Mouse (Mus musculus) R1 (cell line): Measurements from ENCODE around the gene Tmem51.

ENCODE experiments used
- DNase-seq: peaks from one replicate; pipeline ENCODE4 v3.0.0-alpha.2; 2018; ENCODE audit warnings: low read depth, low spot score

Gene Tmem51

DNA sequence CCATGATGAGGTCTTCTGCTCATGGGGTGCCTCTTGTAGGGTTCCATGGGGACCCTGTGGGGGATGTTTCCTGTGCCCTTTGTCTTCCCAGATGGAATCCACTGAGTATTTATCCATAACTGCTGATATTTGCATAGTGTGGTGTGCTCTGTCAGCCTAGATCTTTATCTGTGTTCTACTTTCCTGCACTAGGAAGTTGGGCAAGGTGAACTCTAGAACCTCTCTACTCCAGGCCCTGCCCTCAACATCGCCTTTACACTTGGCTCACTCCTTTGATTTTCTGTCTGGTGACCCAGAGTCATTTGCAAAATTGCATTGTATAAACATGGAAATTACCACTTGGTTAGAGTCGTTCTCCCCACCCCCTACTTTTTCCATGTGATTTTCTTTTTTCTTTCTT, 59.6 kb downstream of the Tmem51 start:
- DNase-seq: no peak

DNA sequence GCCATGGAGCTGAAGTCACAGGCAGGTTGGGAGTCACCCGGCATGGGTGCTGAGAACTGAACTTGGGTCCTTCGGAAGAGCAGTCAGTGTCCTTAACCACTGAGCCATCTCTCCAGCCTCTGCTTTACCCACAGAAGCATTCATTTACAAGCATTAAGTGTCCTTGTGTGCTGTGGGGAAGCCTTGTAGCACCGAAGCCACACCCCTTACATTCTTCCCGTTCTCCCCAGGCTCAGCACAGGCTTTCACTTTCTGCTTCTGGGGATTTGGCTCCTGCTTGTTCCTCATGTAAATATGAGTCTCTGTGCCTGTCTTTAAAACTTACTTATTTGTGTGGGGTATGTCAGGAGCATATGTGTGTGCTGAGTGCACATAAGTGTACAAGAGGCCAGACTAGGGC, 60.9 kb downstream of the Tmem51 start:
- peak; percentile 66 for DNase-seq

DNA sequence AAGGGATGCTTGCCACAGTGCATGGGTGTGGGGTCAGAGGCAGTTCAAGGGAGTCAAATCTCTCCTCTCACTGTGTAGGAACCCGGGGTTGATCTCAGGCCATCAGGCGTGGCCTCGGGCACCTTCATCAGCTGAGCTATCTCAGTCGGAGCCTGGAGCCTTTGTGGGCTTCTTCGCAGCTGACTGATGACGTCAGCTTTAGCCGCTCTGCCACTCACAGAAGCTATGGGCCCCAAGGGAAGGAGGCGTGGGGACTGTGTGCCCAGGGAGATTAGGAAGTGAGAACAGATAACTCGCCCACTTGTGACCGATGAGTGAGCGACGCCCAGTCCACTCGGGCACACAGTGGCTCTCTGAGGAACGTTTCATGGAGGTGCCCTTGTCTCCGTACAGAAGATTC, 66.4 kb downstream of the Tmem51 start:
- DNase-seq: peak; percentile 68

DNA sequence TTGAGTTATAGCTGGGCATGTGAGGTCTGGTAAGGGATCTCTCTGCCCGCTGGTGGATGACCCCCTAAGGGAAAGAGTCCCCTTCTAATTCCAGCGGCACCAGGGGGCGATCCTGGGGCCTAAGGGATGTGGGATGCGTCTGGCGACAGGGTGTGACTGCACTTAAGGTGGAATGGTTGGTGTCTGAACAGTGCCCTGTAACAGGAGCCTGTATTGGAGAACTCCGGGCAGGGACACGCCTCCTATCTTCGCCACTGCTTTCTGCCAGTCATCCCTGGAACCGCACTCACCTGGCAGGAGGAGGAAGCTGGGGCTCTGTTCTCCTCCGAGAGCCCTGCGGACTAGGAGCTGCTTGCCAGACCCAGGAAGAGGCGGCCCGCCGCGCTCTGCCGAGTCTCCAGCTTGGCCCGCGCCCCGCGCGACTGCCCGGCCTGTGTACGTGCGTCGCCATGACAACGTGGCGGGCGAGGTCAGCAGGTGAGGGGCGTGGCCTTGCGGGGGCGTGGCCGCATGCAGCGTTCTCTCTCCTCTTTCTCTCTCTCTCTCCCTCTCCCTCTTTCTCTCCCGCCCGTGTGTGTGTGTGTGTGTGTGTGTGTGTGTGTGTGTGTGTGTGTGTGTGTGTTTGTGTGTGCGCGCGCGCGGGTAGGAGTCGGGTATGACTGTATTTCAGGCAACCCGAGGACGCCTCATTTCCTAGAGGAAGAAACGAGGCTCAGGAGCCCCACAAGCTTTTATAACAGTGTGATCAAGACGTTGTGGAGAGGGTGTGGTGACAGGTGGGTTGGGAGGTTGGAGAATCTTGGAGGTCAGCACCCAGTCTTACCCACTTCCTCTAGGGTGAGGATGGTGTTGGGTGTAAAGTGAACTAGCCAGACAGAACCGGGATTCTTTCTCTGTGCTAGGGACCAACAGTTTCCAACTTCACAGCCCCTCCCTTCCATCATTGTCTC, 69.2 kb downstream of the Tmem51 start, which contains the start of gene Fhad1:
Gene Fhad1, minus strand, starts transcription at position 424 of the 950 bp plus-strand sequence.
- DNase-seq: peak; percentile 87

DNA sequence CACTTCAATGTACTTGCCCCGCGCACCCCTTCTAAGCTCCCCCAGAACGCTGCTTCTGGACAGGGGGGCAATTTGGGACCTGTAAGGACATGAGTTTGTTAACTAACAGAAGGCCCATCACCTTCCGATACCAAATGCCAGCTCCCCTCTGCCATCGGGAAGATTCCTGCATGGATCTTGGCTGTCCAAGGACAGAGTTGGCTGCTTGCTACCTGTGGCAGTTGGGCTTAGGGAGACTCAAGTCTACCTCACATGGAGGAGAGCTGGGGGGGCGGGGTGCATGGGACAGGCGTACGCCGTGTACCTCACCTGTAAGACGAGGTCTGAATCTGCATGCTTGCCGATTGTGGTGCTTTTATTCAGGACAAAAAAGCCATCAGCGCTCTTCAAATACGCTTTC, 72.9 kb downstream of the Tmem51 start:
- no peak for DNase-seq

DNA sequence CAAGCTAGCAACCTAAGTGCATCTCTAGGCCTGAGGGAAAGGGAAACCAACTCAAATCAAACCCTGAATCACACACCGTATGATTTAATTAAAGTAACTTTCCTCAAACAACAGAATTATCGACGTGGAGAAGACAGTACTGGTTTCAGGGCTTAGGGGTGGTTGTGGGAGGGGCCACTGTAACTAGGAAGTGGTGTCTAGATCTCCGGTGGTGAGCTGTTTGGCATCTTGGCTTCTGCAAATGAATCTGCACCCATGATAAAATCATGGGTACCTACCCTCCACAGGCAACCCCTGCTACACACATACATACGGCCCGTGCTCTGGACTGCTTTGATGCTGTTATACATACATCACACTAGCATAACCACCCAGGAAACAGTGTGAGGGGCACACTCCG, 73.7 kb downstream of the Tmem51 start:
- no peak for DNase-seq

DNA sequence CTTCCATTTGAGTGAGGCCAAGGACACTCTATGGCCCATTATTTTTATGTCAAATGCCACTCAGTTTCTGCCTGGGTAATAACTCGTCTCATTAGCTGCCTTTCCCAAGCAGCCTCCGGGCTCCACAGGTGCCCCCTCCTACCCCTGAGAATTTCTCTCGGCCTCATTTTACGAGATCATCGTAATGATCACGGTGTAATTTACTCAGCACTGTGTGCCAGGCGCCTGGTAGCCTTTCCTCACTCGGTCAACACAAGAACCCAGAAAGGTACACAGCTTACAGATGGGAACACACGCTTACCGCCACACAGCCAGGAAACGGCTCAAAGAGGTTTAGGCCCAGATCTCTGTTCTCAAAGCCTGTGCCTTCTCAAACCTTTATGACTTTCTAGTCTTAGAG, 75.9 kb downstream of the Tmem51 start:
- no peak for DNase-seq

DNA sequence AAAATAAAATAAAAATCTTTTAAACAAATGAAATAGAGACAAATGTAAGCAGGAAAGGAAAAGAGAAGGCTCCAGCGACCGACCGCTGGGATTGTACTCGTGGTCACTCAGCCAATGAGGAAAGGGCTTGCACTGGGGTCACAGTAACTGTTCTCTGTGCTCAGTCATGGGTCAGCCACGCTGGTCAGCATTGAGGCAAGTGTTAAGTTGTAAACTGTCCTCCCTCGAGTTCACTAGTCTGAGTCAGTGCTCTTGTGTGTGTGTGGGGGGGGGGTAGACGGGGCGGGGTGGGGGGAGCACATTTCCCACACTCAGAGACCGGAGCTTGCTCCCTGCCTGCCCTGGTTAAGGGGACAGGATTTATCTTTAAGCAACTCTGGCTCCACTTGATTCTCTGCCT, 83.5 kb downstream of the Tmem51 start:
- no peak for DNase-seq

DNA sequence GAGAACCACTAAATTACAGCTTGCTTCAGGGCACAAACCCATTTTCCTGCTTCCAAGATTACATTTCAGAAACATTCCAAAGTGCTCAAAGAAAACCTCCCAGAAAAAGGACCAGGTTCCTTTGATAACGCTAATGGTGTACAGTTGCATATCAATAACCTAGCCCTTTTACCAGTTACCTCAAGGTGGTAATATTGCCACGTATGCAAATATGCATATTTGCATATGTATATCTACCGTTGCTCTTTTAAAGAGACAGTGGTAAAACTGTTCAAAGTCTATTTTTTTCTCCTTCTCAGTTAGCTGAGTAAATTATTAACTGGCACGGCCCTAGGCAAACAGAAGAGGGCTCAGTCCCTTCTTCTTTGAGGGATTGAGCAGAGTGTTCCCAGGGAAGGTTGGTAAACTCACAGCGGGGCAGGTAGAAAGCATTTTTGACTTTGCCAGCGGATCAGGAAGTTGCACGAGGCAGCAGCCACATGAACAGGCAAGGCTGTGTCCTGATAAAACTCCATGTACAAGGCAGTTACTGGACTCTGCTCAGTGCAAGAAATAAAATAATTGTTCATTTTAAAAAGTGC, 84.5 kb downstream of the Tmem51 start:
- DNase-seq: no peak

DNA sequence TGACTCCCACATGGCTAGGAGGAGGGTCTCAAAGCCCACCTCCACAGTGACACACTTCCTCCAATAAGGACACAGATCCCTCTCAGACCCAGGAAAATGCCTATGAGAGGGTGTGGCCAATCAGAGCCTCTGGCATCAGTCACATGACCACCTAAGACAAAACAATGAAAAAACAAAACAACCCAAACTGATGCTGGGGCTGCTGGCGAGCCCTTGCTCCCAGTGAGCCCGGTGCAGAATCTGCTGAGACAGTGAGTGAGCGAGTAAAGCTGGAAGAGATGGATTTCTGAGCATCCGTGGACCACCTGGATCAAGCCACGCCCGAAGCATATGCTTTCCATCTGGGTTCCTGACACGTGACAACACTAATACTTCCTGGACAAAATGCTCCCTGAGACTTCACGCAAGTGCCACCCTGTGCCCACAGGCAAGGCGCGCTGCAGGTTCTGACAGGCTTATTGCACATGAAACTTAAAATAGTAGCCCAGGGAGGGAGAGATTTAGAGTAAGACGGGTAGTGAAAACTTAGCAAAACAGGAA, 85.8 kb downstream of the Tmem51 start:
- DNase-seq: peak; percentile 82

DNA sequence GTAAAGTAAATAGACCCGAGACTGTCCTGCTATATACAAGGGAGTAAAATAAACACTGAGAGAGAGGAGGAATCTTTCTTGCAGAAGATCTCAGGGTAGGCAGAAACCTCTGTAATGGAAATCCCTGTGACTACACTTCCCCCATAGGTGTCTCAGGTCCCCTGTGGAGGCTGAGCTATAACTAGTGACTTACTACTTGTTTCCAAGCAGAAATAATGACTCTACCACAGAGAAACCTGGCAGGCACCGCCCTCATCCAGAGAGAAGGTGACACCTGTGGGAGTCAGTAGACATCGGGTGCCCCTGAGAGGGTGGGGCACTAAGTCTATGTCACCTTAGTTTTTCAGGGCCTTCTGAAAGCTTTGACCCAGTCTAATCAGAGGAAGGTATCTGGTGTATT, 87.2 kb downstream of the Tmem51 start:
- DNase-seq: no peak

DNA sequence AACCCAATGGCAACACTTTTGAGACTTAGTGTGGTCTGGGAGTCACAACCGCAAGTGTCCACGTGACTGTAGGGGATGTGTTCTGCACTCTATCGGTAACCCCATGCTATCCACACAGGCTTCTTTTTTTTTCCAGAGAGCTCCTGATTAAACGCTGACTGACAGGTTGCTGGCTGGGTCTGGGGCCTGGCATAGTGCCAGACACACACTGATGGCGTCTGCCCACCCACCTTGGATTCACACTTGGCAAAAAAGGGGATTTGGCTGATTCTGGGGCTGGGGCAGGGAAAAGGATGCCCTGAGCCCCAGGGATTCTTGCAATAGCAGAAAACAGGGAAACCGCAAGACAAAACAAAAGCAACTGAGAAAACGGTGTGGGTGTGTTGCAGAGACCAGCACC, 88.0 kb downstream of the Tmem51 start:
- no peak for DNase-seq

DNA sequence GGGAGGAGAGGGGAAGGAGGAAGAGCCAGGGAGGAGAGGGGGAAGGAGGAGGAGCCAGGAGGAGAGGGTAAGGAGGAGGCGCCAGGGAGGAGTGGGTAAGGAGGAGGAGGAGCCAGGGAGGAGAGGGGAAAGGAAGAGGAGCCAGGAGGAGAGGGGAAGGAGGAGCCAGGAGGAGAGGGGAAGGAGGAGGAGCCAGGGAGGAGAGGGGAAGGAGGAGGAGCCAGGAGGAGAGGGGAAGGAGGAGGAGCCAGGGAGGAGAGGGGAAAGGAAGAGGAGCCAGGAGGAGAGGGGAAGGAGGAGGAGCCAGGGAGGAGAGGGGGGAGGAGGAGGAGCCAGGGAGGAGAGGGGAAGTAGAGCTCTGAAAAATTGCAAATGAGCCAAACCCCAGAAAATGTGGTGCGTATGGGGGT, 90.0 kb downstream of the Tmem51 start:
- DNase-seq: peak; percentile 93

DNA sequence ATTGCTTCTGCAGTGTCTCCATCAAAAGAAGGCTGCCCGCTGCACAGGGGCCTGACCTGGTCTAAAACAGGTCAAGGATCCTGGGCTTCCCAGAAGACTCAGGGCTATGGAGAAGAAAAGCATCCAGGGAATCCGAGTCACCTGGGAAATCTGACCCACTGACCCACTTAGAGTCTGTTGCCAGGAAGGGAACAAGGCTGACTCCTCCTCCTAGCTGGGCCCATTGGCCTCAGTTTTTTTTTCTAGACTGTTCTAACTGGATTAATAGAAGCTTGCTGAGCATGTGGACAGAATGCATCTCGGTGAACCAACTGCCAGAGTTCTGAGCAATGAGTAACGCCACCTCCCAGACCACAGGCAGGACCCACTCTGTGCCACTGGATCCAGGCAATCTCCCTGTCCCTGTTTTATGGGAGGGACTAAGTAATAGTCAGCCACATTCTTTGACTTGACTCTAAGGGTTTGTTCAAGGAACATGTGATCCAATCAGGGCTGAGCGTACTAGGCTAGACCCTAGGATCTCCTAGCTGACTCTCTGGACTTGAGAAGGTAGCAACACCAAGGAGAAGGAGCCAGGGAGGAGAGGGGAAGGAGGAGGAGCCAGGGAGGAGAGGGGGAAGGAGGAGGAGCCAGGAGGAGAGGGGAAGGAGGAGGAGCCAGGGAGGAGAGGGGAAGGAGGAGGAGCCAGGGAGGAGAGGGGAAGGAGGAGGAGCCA, 90.6 kb downstream of the Tmem51 start:
- peak; percentile 86 for DNase-seq

DNA sequence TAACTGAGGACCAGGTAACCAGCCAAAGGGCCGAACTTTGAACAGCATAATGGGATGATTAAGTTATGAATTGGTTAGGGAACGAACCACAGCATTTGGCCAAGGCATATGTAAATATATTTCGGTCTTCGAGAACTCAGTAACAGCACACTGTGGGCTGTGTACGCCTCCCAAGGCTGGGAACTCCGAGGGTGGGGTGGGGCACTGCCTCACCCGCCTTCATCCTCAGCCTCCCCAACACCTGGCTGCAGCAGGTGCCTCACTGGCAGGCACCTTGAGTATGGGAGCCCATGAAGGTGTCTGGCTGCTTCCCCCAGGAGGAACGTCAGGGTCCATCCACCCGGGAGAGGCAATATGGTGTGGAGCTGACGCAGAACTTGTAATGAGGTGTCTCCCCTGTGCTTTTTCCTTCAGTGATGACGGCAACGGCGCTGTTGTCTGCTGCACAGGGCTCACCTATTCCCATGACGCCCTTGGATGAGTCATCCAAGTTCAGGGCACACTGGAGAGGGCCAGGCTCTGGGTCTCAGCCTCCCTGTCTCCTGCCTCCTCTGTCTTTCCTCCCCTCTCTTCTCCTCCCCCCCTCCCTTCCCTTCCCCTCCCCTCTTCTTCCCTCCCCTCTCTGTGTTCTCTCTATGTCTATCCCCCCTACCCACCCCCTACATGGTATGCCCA, 91.4 kb downstream of the Tmem51 start:
- no peak for DNase-seq

DNA sequence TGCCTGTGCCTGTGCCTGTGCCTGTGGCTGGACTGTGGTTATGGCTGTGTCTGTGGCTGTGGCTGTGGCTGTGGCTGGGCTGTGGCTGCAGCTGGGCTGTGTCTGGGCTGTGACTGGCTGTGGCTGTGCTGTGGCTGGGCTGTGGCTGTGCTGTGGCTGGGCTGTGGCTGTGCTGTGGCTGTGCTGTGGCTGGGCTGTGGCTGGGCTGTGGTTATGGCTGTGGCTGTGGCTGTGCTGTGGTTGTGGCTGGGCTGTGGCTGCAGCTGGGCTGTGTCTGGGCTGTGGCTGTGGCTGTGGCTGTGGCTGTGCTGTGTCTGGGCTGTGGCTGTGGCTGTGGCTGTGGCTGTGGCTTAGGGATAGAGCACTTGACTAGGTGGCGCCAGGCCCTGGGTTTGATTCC, 95.9 kb downstream of the Tmem51 start:
- no peak for DNase-seq

DNA sequence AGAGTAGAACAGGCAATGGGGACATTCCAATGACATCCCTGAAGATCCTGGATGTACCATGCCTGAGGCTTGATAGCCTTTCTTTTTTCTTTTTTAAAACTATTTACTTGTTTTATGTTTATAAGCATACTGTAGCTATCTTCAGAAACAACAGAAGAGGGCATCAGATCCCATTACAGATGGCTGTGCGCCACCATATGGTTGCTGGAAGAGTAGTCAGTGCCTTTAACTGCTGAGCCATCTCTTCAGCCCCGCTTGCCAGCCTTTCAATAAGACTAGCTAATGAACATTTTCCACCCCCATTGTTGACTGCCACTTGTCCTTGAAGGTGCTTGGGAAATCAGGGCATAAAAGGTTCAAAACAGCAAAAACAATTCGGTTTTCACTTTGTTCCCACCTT, 100.4 kb downstream of the Tmem51 start:
- DNase-seq: peak; percentile 27

DNA sequence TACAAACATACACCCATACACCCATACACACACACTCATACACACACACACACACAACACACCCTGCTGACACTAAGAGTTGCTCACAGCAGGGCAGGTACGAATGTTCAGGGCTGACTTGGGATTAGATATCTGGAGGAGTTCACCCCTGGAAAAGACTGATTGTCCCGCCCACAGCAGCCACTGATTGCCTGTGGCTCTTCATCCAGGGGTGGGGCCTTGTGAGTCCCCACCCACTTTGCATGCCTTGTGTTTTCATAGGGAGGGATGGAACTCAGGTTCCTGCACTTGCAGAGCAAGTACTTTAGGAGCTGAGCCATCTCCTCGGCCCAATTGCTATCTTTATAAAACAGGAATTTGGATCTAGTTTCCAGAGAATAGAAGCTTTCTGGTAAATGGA, 102.6 kb downstream of the Tmem51 start:
- DNase-seq: peak; percentile 87
